ENCODE assay signal across 9 mouse cellular contexts in the genomic region with DNA sequence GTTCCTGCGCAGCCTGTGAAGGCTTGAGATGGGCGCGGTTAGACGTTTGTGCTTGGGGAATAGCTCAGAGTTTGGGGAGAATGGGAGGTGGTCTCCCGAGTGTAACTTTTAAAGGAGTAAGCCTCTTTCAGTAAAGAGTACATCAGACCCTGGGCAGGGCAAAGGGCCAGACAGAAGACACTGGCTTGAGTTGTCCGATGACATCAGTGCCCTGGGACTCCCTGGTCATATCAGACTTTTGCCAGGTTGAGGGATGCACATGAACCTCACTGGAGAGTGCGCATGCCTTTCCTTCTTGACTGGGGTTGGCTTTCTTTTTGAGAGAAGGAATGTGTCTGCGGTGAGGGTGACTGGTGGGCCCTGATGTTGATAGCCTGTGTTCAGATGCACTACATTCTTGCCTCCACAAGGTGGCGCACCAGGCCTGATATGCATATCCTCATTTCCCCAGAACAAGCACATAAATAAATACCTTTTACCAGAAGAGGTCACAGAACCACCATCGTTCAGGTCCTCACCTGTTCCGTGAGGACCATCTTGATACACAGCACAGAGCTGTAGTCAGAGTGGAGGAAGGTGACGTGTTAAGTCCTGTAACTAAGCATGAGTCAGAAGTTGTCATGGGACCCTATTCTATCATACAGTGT. TPM values are rescaled to one million over a fixed set of nuclear protein-coding genes. Genes with fewer than 3 reads are reported as not detected.
DNase-seq lines count a peak whose midpoint lies in the region; ATAC-seq and TF ChIP-seq lines count a peak whose summit lies in the region.
"Had no signal": no experiment of that assay in that cellular context is flagged by ENCODE, and none has a peak within 500 bp of the region (broad histone marks: within the 10 kb centered on the region; RNA-seq: fewer than 3 reads in every experiment).

No protein-coding gene starts in this region.

- no peak for TF ChIP-seq POLR2A in liver, adult 2 months (IDR thresholded peaks at IDR 0.05; ENCODE audit: extremely low read depth, insufficient read depth, low read length)

- no peak overlapping the region for H3K4me2 ChIP-seq in embryonic facial prominence, embryonic 14.5 days (ENCODE audit: low read depth, low read length)
- H3K4me2 ChIP-seq: stomach, embryonic 15.5 days had no signal

- H3K4me1 ChIP-seq in embryonic facial prominence, embryonic 14.5 days (ENCODE audit: control insufficient read depth, insufficient read depth, low read length): no peaks in the 10 kb centered on the region
- H3K4me1 ChIP-seq in liver, adult 2 months (ENCODE audit: control insufficient read depth, insufficient read depth, low read length): no peaks in the 10 kb centered on the region
- H3K4me1 ChIP-seq: stomach, embryonic 15.5 days had no signal

- peak; percentile 41; the same call in 1 of the 2 replicates for ATAC-seq in embryonic facial prominence, embryonic 14.5 days (ENCODE audit: low read depth)

- no peaks in the 10 kb centered on the region for H3K27me3 ChIP-seq in embryonic facial prominence, embryonic 14.5 days (replicated peaks; ENCODE audit: control insufficient read depth, insufficient read depth, low read length)
- H3K27me3 ChIP-seq in liver, adult 2 months (ENCODE audit: control insufficient read depth, insufficient read depth, low read length): no peaks in the 10 kb centered on the region
- H3K27me3 ChIP-seq: stomach, embryonic 15.5 days had no signal

- no peak overlapping the region for H3K4me3 ChIP-seq in embryonic facial prominence, embryonic 14.5 days (ENCODE audit: low read depth, low read length)
- no peak overlapping the region for H3K4me3 ChIP-seq in liver, adult 2 months (ENCODE audit: insufficient read depth, low read depth, low read length)
- H3K4me3 ChIP-seq: stomach, embryonic 15.5 days had no signal

- 77% methylated on average over 12 of the region's 12 CpGs for WGBS in embryonic facial prominence, embryonic 14.5 days
- 73% methylated on average over 12 of the region's 12 CpGs for WGBS in liver, adult 2 months

- no peaks in the 10 kb centered on the region for H3K79me2 ChIP-seq in liver, adult 2 months (ENCODE audit: control insufficient read depth, insufficient read depth, low read length)

- H3K9me3 ChIP-seq in embryonic facial prominence, embryonic 14.5 days (ENCODE audit: control insufficient read depth, low read length): no peaks in the 10 kb centered on the region
- H3K9me3 ChIP-seq: stomach, embryonic 15.5 days had no signal

- H3K9ac ChIP-seq in embryonic facial prominence, embryonic 14.5 days (ENCODE audit: low read depth, low read length): no peak overlapping the region
- no peak overlapping the region for H3K9ac ChIP-seq in liver, adult 2 months (ENCODE audit: low read depth, low read length)
- H3K9ac ChIP-seq: stomach, embryonic 15.5 days had no signal

- peak; percentile 1 for DNase-seq in ovary, postnatal 14 days (ENCODE audit: low spot score)
- no peak for DNase-seq in ovary, postnatal 10 days (ENCODE audit: low spot score)
- DNase-seq in adrenal gland, postnatal 36 days: peak; percentile 13 to 14
- DNase-seq in embryonic facial prominence, embryonic 14.5 days (ENCODE audit: low spot score): peak; percentile 22
- peak; percentile 49 for DNase-seq in induced T-regulatory cell, adult 2 months (ENCODE audit: low read depth)
- peak; percentile 7 for DNase-seq in liver, adult 2 months (ENCODE audit: extremely low read depth, low read depth, low spot score)
- peak; percentile 60 to 72 for DNase-seq in right cerebral cortex, postnatal 10 days (ENCODE audit: low spot score in 2 of 2)
- DNase-seq in gastrocnemius, adult 18-20 months (ENCODE audit: low spot score): no peak

- peak; percentile 70 for TF ChIP-seq CTCF in liver, adult 2 months (IDR thresholded peaks at IDR 0.05; ENCODE audit: low read depth, low read length)

- H3K36me3 ChIP-seq in embryonic facial prominence, embryonic 14.5 days (ENCODE audit: control insufficient read depth, insufficient read depth, low read length): no peaks in the 10 kb centered on the region
- H3K36me3 ChIP-seq in liver, adult 2 months (ENCODE audit: control insufficient read depth, insufficient read depth, low read length): no peaks in the 10 kb centered on the region
- H3K36me3 ChIP-seq: stomach, embryonic 15.5 days had no signal

- H3K27ac ChIP-seq in embryonic facial prominence, embryonic 14.5 days (replicated peaks; ENCODE audit: low read depth, low read length): no peak overlapping the region
- H3K27ac ChIP-seq in liver, adult 2 months (replicated peaks; ENCODE audit: insufficient read depth, low read depth, low read length): no peak overlapping the region
- H3K27ac ChIP-seq: stomach, embryonic 15.5 days had no signal

RNA-seq across cellular contexts. Expression of gene Rabl2, which starts 30.7 kb away (rescaled TPM):
- total RNA-seq in adrenal gland, postnatal 36 days (2021): 10 to 100 TPM in 1 of 2 experiments, 1 to 10 TPM in 1; 8.4 to 10.9 TPM
- 44.4 and 45.7 TPM in 2 replicates for polyA plus RNA-seq in embryonic facial prominence, embryonic 14.5 days (2014; fragmentation: Nextera tagmentation; extraction: Ambion mirVana)
- 1.4 and 1.7 TPM in 2 replicates for total RNA-seq in liver, adult 2 months (2014; rRNA removed)
- polyA plus RNA-seq in liver, adult 2 months (2012; rRNA removed): 3.6 and 4.0 TPM in 2 replicates
- total RNA-seq in gastrocnemius, adult 18-20 months (2021): 1 to 10 TPM; 2.1 to 2.4 TPM

RNA-seq across cellular contexts. Expression of gene Acr, which starts 54.3 kb away (rescaled TPM):
- total RNA-seq in adrenal gland, postnatal 36 days (2021): not detected
- 0.22 and 0.38 TPM in 2 replicates for polyA plus RNA-seq in embryonic facial prominence, embryonic 14.5 days (2014; fragmentation: Nextera tagmentation; extraction: Ambion mirVana)
- not detected in 2 replicates for total RNA-seq in liver, adult 2 months (2014; rRNA removed)
- 0.10 and 0.16 TPM in 2 replicates for polyA plus RNA-seq in liver, adult 2 months (2012; rRNA removed)
- not detected for total RNA-seq in gastrocnemius, adult 18-20 months (2021)

Comparison
In these comparisons a context has a peak if more than half of its experiments do, and no peak if none do; other contexts are left out.
1. DNase-seq: peak in ovary, postnatal 14 days (single experiment), adrenal gland, postnatal 36 days (2 of 2), embryonic facial prominence, embryonic 14.5 days (single experiment), induced T-regulatory cell, adult 2 months (single experiment), liver, adult 2 months (single experiment) and right cerebral cortex, postnatal 10 days (2 of 2); none in ovary, postnatal 10 days (single experiment) and gastrocnemius, adult 18-20 months (single experiment).